Mouse (Mus musculus): ENCODE data around the gene Fam216a.

Gene Fam216a

GRCm38 (mm10) chr5:122391178-122391785, 19.1 kb upstream of the Fam216a start:
- DNase-seq (ENCODE audit: low read depth, low spot score), result no peak

GRCm38 (mm10) chr5:122390671-122391070, 18.5 kb upstream of the Fam216a start:
- no peak for DNase-seq (ENCODE audit: low read depth, low spot score)

GRCm38 (mm10) chr5:122390006-122390405, 17.8 kb upstream of the Fam216a start:
- DNase-seq (ENCODE audit: low read depth, low spot score), result no peak

GRCm38 (mm10) chr5:122379374-122380155, 7.4 kb upstream of the Fam216a start:
- peak; percentile 77 for DNase-seq (ENCODE audit: low read depth, low spot score)

- no peak for DNase-seq (ENCODE audit: low read depth, low spot score)
These were observed 6.0 kb upstream of the Fam216a start for GRCm38 (mm10) chr5:122378171-122378570.

- no peak for DNase-seq (ENCODE audit: low read depth, low spot score)
These were observed 5.1 kb upstream of the Fam216a start for GRCm38 (mm10) chr5:122377101-122377833.

- no peak for DNase-seq (ENCODE audit: low read depth, low spot score)
These were observed 714 bp upstream of the Fam216a start for GRCm38 (mm10) chr5:122372878-122373277.

- DNase-seq (ENCODE audit: low read depth, low spot score), result no peak
These were observed 473 bp downstream of the Fam216a start, which contains the start of gene Gpn3 for GRCm38 (mm10) chr5:122371591-122372191. Gene Gpn3 (plus strand): TSS chr5:122371876.

- no peak for DNase-seq (ENCODE audit: low read depth, low spot score)
These were observed 17.6 kb downstream of the Fam216a start for GRCm38 (mm10) chr5:122354492-122355067.

GRCm38 (mm10) chr5:122353807-122354491, 18.2 kb downstream of the Fam216a start, which contains the start of the genes Rad9b and Vps29:
Gene Rad9b (minus strand): TSS chr5:122354233.
Gene Vps29 (plus strand): TSS chr5:122354369.
- DNase-seq (ENCODE audit: low read depth, low spot score), result peak; percentile 100

- no peak for DNase-seq (ENCODE audit: low read depth, low spot score)
These were observed 26.4 kb downstream of the Fam216a start for GRCm38 (mm10) chr5:122345777-122346176.

GRCm38 (mm10) chr5:122344260-122344659, 27.9 kb downstream of the Fam216a start:
- peak; percentile 77 for DNase-seq (ENCODE audit: low read depth, low spot score)

GRCm38 (mm10) chr5:122343768-122344167, 28.4 kb downstream of the Fam216a start:
- DNase-seq (ENCODE audit: low read depth, low spot score), result no peak

GRCm38 (mm10) chr5:122342874-122343273, 29.3 kb downstream of the Fam216a start:
- no peak for DNase-seq (ENCODE audit: low read depth, low spot score)

GRCm38 (mm10) chr5:122336554-122337294, 35.4 kb downstream of the Fam216a start:
- DNase-seq (ENCODE audit: low read depth, low spot score), result no peak

- DNase-seq (ENCODE audit: low read depth, low spot score), result no peak
These were observed 37.5 kb downstream of the Fam216a start for GRCm38 (mm10) chr5:122334682-122335081.

- no peak for DNase-seq (ENCODE audit: low read depth, low spot score)
These were observed 41.9 kb downstream of the Fam216a start for GRCm38 (mm10) chr5:122330269-122330668.

GRCm38 (mm10) chr5:122327283-122327682, 44.9 kb downstream of the Fam216a start:
- DNase-seq (ENCODE audit: low read depth, low spot score), result no peak

GRCm38 (mm10) chr5:122325477-122325876, 46.7 kb downstream of the Fam216a start:
- DNase-seq (ENCODE audit: low read depth, low spot score), result no peak

All from CD4-positive helper T cell, adult 2 months (primary cell).